Mouse (Mus musculus): ENCODE measurements at regions not wholly inside any gene's neighbourhood (a gene's known extent, or its start where the extent isn't known, plus 50 kb on each side); places are given as distances from the start of the nearest gene placed in this dataset.

DNA sequence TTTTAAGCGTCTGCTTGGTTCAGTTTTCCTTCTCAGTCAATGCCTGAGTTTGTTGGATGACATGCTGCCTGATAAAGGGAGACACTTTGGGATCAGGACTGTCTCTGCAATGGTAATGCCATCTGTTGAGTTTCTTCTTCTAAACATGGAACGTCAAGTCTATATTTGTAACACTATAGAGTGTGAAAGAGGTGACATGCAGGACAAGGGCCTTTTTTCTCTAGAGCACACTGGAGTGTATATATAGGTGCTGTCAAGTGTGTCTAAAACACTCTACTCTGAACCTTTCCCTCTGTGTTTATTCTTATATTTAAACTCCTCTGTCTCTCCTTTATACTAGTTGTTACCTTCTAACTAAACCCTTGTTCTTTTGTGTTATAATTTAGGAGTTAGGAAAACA is 299.6 kb downstream of the Epha7 start:
- intact Hi-C loops (cut with DNase I) = no loop called here
- no peaks in the 10 kb centered on the region for H3K27me3 ChIP-seq (ENCODE audit: control insufficient read depth, insufficient read depth, low read length)
- no peak for TF ChIP-seq EP300 (IDR thresholded peaks at IDR 0.05; ENCODE audit: insufficient read depth, low read depth, low read length)
- H3K4me3 ChIP-seq = no peak overlapping the region
- no peak overlapping the region for H3K9ac ChIP-seq (ENCODE audit: low read depth, low read length)
- no peak for DNase-seq
- H3K4me1 ChIP-seq (ENCODE audit: control insufficient read depth, insufficient read depth, low read length) = no peaks in the 10 kb centered on the region
- H3K27ac ChIP-seq = no peak overlapping the region
- H3K36me3 ChIP-seq (ENCODE audit: control insufficient read depth, insufficient read depth, low read length) = no peaks in the 10 kb centered on the region
- 38% methylated on average over 2 of the region's 2 CpGs for WGBS
- H3K79me2 ChIP-seq (replicated peaks; ENCODE audit: control insufficient read depth, insufficient read depth, low read length) = no peaks in the 10 kb centered on the region

DNA sequence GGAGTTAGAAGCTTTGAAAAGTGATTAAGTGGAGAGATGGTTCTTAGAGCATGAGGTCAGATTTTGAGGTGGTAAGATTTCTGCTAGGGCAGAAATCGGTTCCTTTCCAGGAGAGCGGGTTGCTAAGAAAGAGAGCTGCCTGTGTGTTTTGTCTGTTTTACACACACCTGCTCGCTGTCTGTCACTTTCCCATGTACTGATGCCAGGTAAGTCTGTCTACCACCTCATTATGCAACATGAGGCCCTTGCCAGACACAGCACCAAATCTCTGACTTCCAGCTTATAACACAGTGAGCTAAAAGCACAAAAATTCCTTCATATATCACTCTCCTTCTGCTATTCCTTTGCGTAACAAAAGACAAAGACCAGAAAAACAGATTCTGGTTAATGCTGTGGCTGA is 304.1 kb downstream of the Epha7 start:
- H3K36me3 ChIP-seq (ENCODE audit: control insufficient read depth, insufficient read depth, low read length) = no peaks in the 10 kb centered on the region
- H3K9ac ChIP-seq (ENCODE audit: low read depth, low read length) = no peak overlapping the region
- no peak overlapping the region for H3K4me3 ChIP-seq
- no peak overlapping the region for H3K27ac ChIP-seq
- H3K4me1 ChIP-seq (ENCODE audit: control insufficient read depth, insufficient read depth, low read length) = no peaks in the 10 kb centered on the region
- TF ChIP-seq POLR2A (IDR thresholded peaks at IDR 0.05; ENCODE audit: insufficient read depth, low read depth, low read length) (no peak), CTCF (IDR thresholded peaks at IDR 0.05) (no peak), EP300 (IDR thresholded peaks at IDR 0.05; ENCODE audit: insufficient read depth, low read depth, low read length) (no peak)
- DNase-seq = no peak
- 95% methylated on average over 4 of the region's 4 CpGs for WGBS
- H3K79me2 ChIP-seq (replicated peaks; ENCODE audit: control insufficient read depth, insufficient read depth, low read length) = no peaks in the 10 kb centered on the region
- intact Hi-C loops (cut with DNase I) = no loop called here
- no peaks in the 10 kb centered on the region for H3K27me3 ChIP-seq (ENCODE audit: control insufficient read depth, insufficient read depth, low read length)

DNA sequence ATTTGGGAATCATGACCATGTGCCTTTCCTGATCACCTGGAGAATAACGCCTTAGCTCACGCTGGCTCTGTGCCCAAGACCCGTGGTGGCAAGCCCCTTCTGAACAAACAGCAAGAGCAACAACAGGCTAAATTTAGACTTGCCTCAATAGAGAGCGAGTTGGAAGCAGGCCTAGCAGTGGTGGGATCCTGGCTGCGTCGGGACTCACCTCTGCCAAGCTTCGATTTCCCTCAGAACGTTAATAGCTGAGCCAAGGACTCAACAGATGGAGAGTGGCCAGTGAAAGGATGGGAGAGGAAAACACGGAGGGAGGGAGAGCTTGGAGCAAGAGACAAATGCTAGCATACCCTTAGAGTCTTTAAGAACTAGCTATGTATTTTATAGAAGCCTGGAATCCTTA is 305.0 kb downstream of the Epha7 start:
- no peaks in the 10 kb centered on the region for H3K36me3 ChIP-seq (ENCODE audit: control insufficient read depth, insufficient read depth, low read length)
- DNase-seq = peak; percentile 56 to 59
- TF ChIP-seq EP300 (IDR thresholded peaks at IDR 0.05; ENCODE audit: insufficient read depth, low read depth, low read length) (no peak), CTCF (IDR thresholded peaks at IDR 0.05) (no peak), POLR2A (IDR thresholded peaks at IDR 0.05; ENCODE audit: insufficient read depth, low read depth, low read length) (no peak)
- H3K27ac ChIP-seq = peak overlapping the region; percentile 5; the same call in 1 of the 2 replicates
- H3K79me2 ChIP-seq (replicated peaks; ENCODE audit: control insufficient read depth, insufficient read depth, low read length) = no peaks in the 10 kb centered on the region
- no peaks in the 10 kb centered on the region for H3K27me3 ChIP-seq (ENCODE audit: control insufficient read depth, insufficient read depth, low read length)
- intact Hi-C loops (cut with DNase I) = no loop called here
- H3K4me3 ChIP-seq = peak overlapping the region; percentile 16; the same call in 1 of the 2 replicates
- H3K9ac ChIP-seq (ENCODE audit: low read depth, low read length) = no peak overlapping the region
- H3K4me1 ChIP-seq (ENCODE audit: control insufficient read depth, insufficient read depth, low read length) = no peaks in the 10 kb centered on the region
- WGBS = 14% methylated on average over 9 of the region's 9 CpGs

DNA sequence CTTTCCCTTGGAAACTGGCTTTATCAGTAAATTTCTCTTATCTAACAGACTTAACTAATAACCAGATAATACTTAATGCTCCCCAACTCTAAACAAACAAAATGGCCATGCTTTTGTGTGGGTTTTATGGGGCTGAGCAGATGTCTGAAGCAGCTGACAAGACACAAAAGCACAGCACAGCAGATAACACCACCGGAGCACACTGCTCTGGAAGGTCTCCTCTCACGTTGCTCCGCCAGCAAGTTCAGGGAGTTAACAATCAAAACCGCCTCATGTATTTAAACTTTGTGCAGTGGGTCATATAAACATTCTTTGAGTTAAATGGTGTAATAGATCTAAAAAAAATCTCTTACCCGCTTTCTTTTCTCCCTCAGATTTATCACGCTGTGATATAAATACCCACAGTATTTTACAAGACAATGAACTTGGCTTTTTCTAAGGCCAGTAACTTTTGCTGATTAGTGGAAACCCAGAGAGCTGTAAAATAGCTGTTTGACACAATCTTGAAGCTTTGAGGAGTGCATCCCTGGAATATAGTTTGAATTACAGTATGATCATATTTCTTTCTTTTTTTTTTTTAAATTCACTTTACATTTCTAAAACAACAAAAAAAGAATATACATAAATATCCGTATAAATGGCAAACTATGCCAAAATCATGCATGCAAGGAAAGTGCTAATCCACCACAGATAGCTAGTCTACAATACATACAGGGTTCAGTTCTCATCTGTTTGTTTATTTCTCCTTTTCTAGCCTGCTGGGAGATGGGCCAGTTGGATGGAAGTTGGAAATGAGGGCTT is 305.9 kb downstream of the Epha7 start:
- no peak overlapping the region for H3K9ac ChIP-seq (ENCODE audit: low read depth, low read length)
- no peak for DNase-seq
- TF ChIP-seq CTCF (IDR thresholded peaks at IDR 0.05) (no peak), EP300 (IDR thresholded peaks at IDR 0.05; ENCODE audit: insufficient read depth, low read depth, low read length) (no peak), POLR2A (IDR thresholded peaks at IDR 0.05; ENCODE audit: insufficient read depth, low read depth, low read length) (no peak)
- H3K4me1 ChIP-seq (ENCODE audit: control insufficient read depth, insufficient read depth, low read length) = no peaks in the 10 kb centered on the region
- no peak overlapping the region for H3K4me3 ChIP-seq
- no peaks in the 10 kb centered on the region for H3K27me3 ChIP-seq (ENCODE audit: control insufficient read depth, insufficient read depth, low read length)
- no peaks in the 10 kb centered on the region for H3K79me2 ChIP-seq (replicated peaks; ENCODE audit: control insufficient read depth, insufficient read depth, low read length)
- WGBS = 26% methylated on average over 7 of the region's 7 CpGs
- H3K27ac ChIP-seq = no peak overlapping the region
- intact Hi-C loops (cut with DNase I) = no loop called here
- H3K36me3 ChIP-seq (ENCODE audit: control insufficient read depth, insufficient read depth, low read length) = no peaks in the 10 kb centered on the region

DNA sequence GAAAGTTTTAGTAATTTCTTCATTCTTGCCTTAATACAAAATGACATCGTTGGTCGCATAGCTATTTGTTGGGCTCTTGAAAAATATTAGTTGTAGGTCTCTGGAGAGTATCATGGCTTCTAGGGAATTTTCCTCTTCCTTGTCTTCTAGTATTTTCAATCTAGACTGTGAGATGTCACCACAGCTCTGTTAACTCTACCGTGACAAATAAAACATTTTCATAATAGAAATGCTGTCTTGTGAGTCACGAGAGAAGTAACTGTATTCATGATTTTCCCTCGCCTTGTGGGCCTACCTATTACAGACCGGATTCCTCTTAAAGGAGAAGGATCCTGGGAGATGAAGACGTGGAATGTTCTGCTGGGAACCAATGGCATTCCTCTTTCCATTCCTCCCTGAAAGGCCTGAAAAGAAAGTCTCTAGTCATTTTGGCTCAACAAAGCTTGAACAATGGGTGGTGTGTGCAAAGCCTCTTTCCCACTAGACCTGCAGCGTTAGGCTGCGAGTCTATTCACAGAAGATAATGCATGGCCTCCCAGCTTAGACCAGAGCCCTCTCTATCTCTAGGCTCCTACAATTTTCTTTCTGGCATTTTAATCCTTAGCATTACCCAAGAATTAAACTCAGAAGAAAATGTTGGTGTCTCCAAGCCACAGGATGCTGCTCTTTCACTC is 306.7 kb downstream of the Epha7 start:
- TF ChIP-seq CTCF (IDR thresholded peaks at IDR 0.05) = no peak
- TF ChIP-seq POLR2A (IDR thresholded peaks at IDR 0.05; ENCODE audit: insufficient read depth, low read depth, low read length) = no peak
- no peak for TF ChIP-seq EP300 (IDR thresholded peaks at IDR 0.05; ENCODE audit: insufficient read depth, low read depth, low read length)
- no peaks in the 10 kb centered on the region for H3K4me1 ChIP-seq (ENCODE audit: control insufficient read depth, insufficient read depth, low read length)
- no peak for DNase-seq
- no peak overlapping the region for H3K9ac ChIP-seq (ENCODE audit: low read depth, low read length)
- 71% methylated on average over 9 of the region's 9 CpGs for WGBS
- no peaks in the 10 kb centered on the region for H3K79me2 ChIP-seq (replicated peaks; ENCODE audit: control insufficient read depth, insufficient read depth, low read length)
- no peak overlapping the region for H3K27ac ChIP-seq
- intact Hi-C loops (cut with DNase I) = no loop called here
- no peak overlapping the region for H3K4me3 ChIP-seq
- H3K27me3 ChIP-seq (ENCODE audit: control insufficient read depth, insufficient read depth, low read length) = no peaks in the 10 kb centered on the region
- no peaks in the 10 kb centered on the region for H3K36me3 ChIP-seq (ENCODE audit: control insufficient read depth, insufficient read depth, low read length)

DNA sequence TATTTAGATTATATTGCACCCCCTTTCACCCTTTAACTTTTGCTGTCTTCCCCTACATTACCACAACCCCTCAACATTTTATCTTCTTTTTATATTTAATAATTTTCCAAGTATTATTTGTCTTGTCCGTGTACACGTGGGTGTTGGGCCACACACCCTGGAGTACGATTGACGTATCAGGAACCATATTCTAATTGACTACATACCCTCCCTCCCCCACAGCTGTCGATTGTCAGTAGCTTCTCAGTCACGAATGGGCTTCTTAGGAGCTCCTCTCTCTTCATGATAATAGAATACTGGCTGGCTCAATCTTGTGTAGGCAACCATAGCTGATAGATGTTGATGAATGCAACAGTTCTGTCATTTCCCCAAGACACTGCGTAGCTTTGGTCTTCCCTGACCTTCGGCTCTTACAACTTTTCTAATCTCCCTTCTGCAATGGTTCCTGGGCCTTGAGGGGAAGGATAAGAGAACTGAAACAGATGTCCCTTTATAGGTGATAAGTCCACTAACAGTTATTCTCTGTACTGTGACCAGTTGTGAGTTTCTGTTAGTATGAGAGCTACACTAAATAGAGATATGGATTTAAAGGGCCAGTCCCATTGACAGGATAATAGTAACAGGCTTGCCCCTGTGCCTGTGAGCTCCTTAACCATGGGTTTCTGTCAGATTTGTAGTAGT is 310.9 kb downstream of the Epha7 start:
- H3K79me2 ChIP-seq (replicated peaks; ENCODE audit: control insufficient read depth, insufficient read depth, low read length) = no peaks in the 10 kb centered on the region
- H3K4me1 ChIP-seq (ENCODE audit: control insufficient read depth, insufficient read depth, low read length) = no peaks in the 10 kb centered on the region
- no peak for TF ChIP-seq POLR2A (IDR thresholded peaks at IDR 0.05; ENCODE audit: insufficient read depth, low read depth, low read length)
- TF ChIP-seq EP300 (IDR thresholded peaks at IDR 0.05; ENCODE audit: insufficient read depth, low read depth, low read length) = no peak
- TF ChIP-seq CTCF (IDR thresholded peaks at IDR 0.05) = no peak
- no peak overlapping the region for H3K4me3 ChIP-seq
- intact Hi-C loops (cut with DNase I) = no loop called here
- H3K27me3 ChIP-seq (ENCODE audit: control insufficient read depth, insufficient read depth, low read length) = no peaks in the 10 kb centered on the region
- no peak for DNase-seq
- no peak overlapping the region for H3K9ac ChIP-seq (ENCODE audit: low read depth, low read length)
- 74% methylated on average over 8 of the region's 8 CpGs for WGBS
- no peaks in the 10 kb centered on the region for H3K36me3 ChIP-seq (ENCODE audit: control insufficient read depth, insufficient read depth, low read length)
- H3K27ac ChIP-seq = no peak overlapping the region

Data from heart, adult 2 months (tissue).